Mouse (Mus musculus) adrenal gland, postnatal 14 days (tissue): ENCODE results near the gene Cldn24. TPM values are rescaled to one million over a fixed set of nuclear protein-coding genes. Genes with fewer than 3 reads are reported as not detected.
"Not testable (repeated sequence)": the region's sequence is repeated elsewhere in the genome, so short reads cannot be mapped to it uniquely, and the experiment has no call there.

Experiments used
- DNase-seq: peaks from one replicate; pipeline ENCODE4 v3.0.0; 2021; ENCODE audit warnings: mixed read lengths
- long read RNA-seq, 2 experiments: library from polyadenylated mRNA; stranded (forward); transcript quantifications; one replicate each; pipeline ENCODE4 v2.0.0; 2021
- total RNA-seq: library from RNA; stranded (reverse); gene quantifications from 2 replicates; pipeline ENCODE4 v1.2.3, GENCODE M21; 2021

Gene Cldn24
- not detected in 2 replicates for total RNA-seq
- long read RNA-seq, experiment 1 = 0 reads
- long read RNA-seq, experiment 2 = 0 reads

DNA sequence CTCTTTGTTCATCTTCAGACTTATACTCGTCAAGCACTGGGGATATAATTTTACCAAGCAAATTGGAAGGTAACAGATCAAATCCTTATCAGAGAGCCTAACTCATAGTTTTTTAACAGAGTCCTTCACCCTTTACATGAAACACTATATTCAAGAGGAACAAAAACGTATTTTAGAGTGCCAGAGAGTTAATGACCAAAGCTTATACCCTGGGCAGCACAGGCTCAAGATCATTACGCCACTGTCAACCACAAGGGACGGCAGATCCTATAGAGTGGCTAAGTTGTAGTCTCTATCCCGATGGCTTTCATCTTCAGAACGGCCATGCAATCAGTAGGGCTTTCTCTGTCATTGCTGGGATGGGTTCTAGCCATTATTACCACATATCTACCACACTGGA is at the start of gene Cldn24:
Gene Cldn24, plus strand, starts transcription at position 301 of the 400 bp plus-strand sequence.
- no peak for DNase-seq

DNA sequence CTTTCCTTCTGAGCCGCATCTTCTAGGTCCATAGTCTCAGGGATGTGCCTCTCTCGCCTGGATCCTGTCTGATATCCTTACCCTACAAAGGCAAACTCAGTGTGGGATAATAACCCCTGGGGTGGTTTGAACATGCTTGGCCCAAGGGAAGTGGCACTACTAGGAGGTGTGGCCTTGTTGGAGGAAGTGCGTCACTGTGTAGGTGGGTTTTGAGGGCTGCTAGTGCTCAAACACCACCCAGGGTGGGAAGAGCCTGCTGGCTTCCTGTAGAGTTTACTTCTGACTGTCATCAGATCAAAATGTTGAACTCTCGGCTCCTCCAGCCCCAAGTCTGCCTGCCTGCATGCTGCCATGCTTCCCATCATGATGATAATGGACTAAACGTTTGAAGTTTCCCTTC is 49.0 kb upstream of the Cldn24 start:
- no peak for DNase-seq

DNA sequence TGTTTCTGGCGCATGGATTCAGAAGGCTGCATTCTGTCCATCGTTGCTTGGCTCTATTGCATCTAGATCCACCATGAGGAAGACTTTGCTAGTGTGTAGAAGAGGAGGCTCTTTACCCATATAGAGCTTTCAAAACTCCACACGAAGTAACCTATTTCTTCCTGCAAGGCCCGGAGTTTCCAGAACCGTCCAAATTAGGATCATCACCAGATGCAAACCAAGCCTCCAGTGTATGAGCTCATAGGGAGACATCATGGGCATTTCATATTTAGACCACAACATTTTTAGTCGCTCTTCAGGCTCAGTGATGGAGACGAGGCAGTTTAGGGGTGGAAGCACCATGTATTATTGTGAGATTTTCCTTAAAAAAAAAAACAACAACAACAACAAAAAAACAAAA is 44.5 kb upstream of the Cldn24 start:
- DNase-seq = no peak

DNA sequence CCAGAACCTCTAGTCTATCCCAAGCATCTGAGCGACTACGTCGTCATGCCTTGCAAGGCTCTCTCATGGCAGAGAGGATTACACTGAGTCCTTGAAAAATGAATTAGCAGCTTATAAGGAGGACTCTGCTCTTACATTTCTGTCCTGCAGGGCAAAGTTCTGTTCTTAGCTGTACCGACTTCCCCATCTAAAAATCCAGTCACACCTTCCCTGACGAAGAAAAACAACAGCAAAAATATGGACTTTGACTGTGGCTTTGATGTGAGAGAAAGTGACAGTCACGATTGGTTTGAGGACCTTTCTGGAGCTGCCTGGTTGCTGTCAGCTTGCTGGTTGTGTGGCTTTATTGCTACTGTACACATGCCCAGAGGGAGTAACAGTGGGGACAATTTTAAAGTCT is 42.4 kb upstream of the Cldn24 start:
- DNase-seq = no peak

DNA sequence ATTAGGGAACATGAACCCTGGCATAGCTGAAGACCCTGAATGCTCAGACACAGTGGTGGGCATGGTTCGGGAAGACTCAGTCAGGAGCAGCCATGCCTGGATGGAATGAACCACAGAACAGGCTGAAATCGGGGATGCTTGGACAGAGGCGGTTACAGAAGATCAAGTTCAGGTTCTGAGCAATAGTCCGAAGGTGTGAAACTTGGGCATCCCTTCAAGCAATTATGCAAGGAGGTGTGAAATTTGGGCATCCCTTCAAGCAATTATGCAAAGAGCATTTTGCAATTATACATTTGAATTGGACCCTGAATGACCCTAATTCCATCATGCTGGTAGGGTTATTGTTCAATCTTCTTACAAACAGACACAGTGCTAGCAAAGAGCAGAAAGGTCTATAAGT is 40.1 kb upstream of the Cldn24 start:
- DNase-seq = no peak

DNA sequence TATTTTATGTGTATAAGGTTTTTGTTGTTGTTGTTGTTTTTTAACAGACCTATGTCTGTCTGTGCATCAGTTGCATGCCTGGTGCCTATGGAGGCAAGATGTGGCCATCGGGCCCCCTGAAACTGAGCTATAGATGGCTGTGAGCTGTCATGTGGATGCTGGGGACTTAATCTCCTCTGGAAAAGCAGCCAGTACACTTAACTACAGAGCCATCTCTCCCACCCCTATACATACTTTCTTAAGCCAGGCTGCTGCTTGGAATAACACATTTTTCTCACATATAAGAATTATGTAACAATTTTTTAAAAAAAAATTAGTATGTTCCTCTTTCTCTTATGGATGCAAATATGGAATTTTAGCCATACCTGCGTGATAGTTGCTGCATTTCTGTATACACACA is 38.4 kb upstream of the Cldn24 start:
- DNase-seq = no peak

DNA sequence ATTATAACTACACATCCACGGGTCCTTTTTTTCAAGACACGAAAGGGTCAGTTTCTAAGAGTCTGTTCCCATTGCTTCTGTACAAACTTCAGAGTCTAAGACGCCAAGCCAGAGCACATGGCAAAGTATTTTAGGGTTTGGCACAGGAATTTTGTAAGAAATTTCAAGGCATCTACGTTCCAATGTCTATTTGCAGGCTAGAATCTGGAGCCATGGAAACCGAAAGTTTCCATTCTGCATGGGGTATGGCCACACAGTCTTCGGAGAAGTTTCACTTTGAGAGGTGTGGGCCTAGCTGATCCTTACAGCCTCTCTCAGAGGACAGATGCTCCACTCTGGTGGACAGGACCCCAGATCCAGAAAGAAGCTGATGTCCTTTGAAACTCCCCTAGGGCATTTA is 38.0 kb upstream of the Cldn24 start:
- no peak for DNase-seq

DNA sequence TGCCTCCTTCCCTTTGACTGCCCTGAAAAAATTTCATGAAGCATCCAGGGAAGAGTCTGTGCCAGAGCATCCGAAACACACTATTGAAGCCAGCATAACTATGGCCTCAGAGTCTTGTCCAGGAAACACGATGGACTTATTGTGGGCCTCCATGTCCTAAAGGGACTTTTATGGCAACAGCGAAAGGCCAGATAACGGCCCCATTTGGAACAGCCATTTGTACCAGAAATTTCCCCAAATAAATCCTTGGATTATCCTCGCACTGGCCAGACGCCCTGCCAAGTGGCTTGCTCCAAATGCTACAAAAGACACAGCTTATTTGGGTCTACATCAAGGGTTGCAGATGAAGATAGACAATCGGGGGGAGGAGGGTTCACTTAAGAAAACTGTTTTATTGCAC is 37.5 kb upstream of the Cldn24 start:
- no peak for DNase-seq

DNA sequence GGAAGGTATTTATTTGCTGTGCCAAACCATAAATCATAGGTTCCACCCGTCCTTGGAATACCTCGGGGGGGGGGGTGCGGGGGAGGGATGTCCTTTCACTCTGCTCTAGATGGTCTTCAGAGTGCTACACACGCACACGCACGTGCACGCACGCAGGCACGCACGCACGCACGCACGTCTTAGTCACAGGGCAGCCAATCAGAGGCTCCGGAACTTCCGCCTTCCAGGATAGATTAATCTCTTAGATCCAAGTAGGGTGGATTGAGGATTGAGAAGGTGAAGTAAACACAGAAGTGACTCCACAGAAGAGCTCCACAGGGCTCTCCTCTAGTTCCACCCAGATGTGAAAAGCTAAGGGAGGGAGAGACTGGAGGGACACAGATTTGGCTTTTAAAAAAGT is 35.6 kb upstream of the Cldn24 start:
- DNase-seq = peak; percentile 38

DNA sequence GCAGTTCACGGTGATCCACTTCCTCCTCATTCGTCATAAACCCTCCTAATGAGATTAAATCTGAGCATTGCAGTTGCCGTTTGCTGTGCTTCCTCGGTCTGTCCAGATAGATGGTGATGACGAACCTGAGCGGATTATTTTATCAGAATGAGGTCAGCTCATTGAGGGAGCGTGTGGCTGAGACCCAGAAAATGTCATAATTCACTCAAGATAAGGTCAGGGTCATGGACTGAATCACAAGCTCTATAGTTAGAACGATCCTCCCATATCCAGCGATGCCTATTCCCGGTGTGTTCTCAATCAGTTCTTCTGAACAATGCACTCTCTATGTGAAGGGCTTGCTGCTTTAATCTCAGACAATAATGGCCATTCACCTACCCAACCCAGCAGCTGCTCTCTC is 34.2 kb upstream of the Cldn24 start:
- DNase-seq = peak; percentile 71

DNA sequence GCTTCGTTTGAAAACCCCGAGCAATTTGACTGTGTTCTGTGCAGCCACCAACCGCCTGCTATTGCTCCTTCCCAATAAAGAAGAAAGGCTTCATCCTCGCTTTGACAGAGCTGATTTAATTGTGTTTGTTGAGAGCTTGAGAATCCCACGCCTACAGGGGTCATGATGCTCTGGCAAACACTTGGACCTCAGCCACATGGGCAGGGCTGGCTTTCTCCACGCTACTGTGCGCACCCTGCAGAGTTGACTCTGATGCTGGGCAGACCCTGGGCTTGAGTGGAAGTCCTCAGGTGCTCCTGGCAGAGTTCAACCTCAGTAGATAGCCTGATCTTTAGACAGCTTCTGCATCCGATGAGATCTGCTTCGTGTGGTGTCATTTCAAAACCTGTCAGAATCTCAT is 30.0 kb upstream of the Cldn24 start:
- DNase-seq = no peak

DNA sequence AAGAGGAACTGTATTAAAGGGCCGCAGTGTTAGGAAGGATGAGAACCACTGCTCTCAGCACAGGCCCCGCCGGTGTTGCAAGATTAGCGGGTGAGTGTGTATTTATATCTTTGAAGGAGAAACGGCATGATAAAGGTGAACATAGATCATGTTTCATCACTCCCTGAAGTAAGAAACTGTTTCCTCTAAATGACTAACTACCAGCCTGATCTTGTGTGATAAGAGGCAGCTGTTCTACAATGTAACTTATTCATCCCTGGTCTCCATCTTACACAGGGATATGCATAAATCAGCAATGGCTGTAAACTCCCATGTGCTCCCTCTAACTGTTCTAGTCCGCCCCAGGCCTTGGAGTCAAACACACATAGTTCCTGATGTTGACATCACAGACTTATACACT is 22.5 kb upstream of the Cldn24 start:
- DNase-seq = no peak

DNA sequence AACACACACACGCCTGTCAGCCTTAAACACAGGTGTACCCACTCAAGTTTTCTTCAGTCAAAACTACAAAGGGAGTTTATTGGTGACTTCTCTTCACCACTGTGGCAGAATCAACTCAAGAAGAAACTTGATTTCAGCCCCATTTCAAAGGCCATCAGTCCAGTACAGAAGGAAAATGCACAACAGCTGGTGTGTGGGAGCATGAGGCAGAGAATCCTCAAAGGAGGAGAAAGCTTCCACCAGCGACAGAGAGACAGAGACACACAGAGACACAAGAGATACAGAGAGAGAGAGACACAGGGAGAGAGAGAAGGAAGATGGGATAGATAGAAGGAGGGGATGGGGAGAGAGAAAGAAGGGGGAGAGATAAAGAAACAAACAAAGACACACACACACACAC is 19.6 kb upstream of the Cldn24 start:
- no peak for DNase-seq

DNA sequence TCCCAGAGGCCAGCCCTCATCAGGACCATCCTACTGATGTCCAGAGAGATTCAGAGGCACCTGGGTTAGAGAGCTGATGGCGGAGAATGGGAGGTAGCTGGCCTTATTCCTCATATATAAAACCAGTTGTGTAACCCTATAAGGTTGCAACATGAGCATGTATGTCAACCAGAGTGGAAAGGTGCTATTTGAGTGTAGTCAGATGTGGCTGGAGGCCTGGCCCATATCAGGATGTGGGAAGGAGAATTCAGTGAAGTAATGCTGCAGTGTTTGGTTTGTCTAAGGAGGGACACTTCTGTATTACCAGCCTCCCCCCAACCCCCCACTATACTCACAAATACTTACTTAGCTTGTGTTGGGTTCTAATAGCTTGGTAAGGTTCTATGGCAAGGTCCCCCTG is 17.7 kb upstream of the Cldn24 start:
- no peak for DNase-seq

DNA sequence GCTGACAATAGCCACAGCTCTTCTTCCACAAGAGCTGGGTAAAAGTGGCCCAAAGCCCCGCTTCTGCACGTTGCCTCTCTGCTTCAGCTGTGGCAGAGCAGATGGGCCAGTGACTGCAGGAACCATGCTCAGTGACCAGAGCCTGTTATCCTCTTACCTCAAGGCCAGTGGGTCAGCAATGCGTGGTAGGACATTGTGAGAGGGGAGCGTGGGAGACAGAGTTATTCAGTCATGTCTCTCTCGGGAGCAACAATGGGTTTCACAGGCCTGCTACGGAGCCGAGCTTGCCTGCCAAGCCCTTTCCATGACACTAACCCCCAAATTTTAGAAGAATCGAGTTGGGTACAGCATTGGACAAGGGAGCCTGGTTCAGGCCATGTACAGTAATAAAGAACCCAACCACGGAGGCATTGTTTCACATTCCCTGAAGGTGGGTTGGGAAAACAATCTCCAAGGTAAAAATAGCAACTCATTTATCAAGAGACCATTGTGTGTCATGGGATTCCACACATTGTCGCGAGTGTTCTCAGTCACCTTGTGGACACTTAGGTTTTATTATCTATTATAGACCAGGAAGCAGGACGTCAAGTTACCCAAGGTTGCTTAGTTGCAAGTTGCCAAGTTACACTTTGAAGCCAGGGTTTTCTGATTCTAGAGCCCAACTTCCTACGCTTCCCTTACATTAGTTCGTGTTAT is 11.8 kb upstream of the Cldn24 start:
- DNase-seq = no peak

DNA sequence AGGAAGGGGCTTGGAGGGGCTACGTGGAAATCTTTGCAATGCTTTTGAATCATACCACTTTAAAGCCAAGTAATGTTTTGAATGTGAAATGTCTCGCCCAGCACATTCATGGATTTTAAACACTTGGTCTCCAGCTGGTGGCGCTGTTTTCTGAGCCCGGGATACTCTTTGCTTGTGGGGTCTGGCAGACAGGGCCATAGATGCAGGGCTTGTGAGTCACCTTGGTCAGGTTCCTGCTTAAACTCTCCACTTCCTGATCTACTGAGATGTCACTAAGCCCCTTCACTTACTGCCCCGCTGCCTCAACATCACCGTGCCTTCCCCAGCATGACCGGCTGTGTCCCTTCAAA is 11.3 kb upstream of the Cldn24 start:
- no peak for DNase-seq

DNA sequence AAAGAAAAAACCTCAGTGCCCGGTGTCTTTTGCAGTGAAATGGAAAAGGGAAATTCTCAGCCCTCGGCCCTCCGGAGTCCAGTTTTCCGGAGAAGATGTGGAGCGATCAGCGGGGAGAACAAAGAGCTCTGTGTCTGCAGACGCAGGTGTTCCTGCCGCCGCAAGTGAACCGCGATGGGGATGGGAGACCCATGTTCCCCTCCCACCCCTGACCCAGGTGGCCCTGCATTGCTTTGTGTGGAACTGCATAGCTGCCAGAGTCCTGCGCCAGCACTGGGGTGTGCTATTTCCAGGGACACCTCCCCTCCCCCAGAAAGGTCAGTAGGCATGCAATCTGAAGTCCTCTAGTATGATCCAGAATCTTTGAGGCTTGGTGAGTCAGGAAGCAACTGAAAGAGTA is 10.7 kb upstream of the Cldn24 start:
- DNase-seq = no peak

DNA sequence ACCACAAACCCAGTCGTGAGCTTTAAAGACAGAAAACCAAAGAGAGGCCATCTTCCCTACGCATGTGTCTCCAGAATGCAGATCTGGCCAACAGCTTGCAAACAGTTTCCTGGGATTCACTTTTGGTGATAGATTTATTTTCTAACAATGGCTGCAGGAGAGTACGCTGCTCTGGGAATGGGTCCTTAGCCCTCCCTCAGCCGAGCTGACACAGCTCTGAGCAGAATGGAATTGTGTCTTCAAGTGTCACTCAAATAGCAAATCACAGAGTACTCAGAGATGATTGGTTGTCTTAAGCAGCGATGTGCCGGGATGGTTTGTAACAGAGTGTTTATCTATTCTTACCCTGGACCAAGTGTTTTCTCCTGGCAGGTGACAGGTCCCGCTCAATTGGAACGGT is 2.9 kb upstream of the Cldn24 start:
- DNase-seq = no peak

DNA sequence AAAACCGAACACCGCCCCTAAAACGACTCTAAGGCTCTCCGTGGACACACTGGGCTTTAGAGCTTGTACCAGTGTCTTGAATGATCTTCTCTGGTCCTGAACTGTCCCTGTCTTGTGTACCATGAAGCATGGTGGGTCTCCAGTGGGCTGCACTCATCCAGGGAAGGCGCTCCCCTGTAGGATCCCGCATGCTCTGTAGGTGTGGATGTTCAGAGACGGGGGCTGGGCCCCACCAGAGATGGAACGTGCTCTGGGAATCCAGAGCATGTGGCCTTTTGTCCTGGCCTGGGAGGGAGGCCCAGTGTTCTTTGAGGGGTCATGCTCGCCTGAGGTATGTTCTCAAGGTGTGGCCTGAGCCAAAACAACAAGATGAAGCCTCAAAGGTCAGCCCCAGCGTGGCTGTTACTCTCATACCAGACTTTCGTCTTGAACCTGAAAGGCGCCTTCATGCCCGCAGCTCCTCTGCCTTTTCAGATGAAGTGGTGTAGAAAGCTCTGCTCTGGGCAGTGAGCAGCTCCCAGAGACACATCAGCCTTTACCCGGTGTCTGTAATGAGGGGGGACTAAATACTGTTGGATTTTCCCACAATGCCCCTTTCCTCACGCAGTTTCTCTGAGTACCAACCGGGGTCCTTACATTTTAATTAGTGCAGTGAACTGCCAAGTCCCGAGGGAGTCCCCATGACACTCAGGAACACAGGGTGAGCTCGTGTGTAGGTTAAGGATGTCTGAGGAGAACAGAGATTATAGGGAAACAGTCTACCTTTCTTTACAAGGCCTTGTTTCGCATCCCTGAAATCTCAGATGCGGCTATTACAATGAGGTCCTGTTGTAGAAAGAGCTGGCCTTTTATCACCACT is 800 bp upstream of the Cldn24 start:
- DNase-seq = no peak

DNA sequence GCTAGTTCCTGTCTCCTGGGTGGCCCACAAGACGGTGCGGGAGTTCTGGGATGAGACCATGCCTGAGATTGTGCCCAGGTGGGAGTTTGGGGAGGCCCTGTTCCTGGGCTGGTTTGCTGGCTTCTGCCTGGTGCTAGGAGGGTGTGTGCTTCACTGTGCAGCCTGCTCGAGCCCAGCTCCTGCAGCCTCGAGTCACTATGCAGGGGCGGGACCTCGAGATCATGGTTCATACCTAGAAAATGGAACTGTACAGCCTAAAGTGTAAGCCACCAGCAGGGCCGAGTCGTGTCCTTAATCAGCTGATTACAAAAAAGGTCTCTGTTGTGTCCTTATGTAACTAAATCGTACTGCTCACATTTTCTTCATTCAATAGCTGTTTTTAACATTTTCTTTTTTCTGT is 598 bp downstream of the Cldn24 start:
- not testable (repeated sequence) for DNase-seq

DNA sequence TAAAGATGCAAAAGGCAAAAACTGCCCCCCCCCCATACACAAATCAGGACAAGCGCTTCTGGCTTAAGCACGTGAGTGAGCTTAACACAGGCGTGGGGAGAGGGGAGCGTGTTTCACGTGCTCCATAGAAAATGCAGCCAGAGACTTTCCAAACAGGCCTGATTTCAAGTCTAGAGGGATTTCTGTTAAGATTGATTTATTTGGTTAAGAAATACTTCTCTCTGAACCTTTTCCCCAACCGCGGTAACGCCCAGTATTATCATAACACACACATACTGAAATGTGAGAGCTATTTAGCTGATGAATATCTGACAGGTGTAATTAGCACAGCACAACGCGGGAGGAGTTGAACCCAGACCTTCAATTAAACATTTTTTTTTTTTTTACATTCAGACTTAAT is 1.8 kb downstream of the Cldn24 start:
- DNase-seq = peak; percentile 45

DNA sequence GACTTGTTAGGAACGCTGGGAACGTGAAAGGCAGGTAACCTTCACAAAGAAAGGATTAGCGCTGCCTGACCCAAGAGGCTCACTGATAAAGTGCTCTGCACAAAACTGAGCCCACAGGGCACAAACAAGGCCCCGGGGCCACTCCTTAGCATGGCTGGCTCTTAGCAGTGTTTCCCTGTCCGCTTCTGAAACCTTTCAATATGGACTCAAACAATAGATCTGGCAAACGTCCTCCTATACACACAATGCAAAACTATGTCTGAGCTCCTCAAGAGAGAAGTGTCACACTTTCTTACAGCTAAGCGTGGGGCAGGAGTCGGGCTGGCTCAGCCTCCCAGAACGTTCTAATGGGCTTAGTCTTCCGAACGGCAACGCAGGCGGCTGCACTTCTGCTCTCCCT is 2.2 kb downstream of the Cldn24 start, which contains the start of gene Cldn22:
Gene Cldn22, plus strand, starts transcription at position 301 of the 400 bp plus-strand sequence.
- DNase-seq = no peak

DNA sequence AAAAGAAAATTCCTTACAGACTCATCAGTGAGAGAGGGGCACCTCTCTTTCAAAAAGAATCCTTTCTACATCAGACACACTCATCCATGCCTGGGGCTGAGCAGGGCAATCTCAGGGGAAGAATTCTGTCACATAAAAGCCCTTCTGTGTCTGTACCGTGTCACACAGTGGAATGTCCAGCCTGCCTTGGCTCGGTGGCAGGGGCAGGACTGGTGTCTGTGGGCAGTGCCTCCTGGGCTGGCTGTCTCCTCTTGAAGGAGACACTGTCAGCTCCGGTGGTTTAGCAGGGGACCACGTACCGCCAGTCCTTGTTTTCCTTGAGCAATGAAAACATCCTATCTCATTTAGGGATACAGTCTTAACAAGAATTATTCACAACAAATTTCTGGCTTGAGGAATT is 3.7 kb downstream of the Cldn24 start:
- DNase-seq = no peak

DNA sequence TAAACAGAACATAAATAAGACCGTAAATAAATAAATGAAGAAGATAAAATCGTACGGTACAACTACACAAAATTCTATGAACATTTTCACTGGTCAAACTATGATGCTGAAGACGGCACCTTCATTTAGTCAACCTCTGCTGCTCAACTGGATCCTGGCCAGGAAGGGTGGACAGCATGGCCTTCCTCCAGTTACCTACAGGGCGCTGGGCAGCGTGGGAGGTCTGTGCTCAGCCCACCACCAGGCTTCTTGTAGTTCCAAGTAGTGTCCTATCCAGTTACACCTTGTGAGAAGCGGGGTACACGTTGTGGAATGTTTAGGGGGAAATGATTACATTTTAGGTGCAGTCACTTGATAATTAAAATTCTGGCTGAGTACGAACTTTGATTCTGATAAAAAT is 5.0 kb downstream of the Cldn24 start:
- no peak for DNase-seq
